Mouse (Mus musculus) kidney, postnatal 0 days (tissue): ENCODE results near the gene Zfp740. TPM values are rescaled to one million over a fixed set of nuclear protein-coding genes. Genes with fewer than 3 reads are reported as not detected.

ENCODE experiments used
- ATAC-seq: fragments of 200-750 bp; cut with Nextera tagmentation; replicated peaks from 2 replicates; pipeline ENCODE4 v1.8.0; 2017; ENCODE audit warnings: low read depth, moderate number of reproducible peaks, moderate TSS enrichment, moderate library complexity; ENCODE audit not compliant: low FRiP score
- DNase-seq: peaks from one replicate; pipeline ENCODE4 v3.0.0-alpha.2; 2016; ENCODE audit warnings: low spot score
- H3K27ac ChIP-seq: fragments of 300-500 bp; sonication (generic); 2 replicates; pipeline ENCODE4 v1.5.1; 2014; ENCODE audit warnings: mild to moderate bottlenecking
- H3K27me3 ChIP-seq: fragments of 300-500 bp; sonication (generic); 2 replicates; pipeline ENCODE4 v1.6.1; 2014; ENCODE audit warnings: low read length, mixed read lengths; ENCODE audit not compliant: insufficient read depth
- H3K36me3 ChIP-seq: fragments of 300-500 bp; sonication (generic); 2 replicates; pipeline ENCODE4 v1.6.1; 2014; ENCODE audit warnings: low read length, mixed read lengths; ENCODE audit not compliant: insufficient read depth
- H3K4me1 ChIP-seq: fragments of 300-500 bp; sonication (generic); replicated peaks from 2 replicates; pipeline ENCODE4 v1.6.1; 2014; ENCODE audit warnings: antibody characterized with exemption, low read length, mixed read lengths; ENCODE audit not compliant: insufficient read depth
- H3K4me2 ChIP-seq: fragments of 300-500 bp; sonication (generic); 2 replicates; pipeline ENCODE4 v1.6.1; 2014; ENCODE audit warnings: mild to moderate bottlenecking, low read length, moderate library complexity, mixed read lengths
- H3K4me3 ChIP-seq: fragments of 300-500 bp; sonication (generic); replicated peaks from 2 replicates; pipeline ENCODE4 v1.5.1; 2014; ENCODE audit warnings: low read depth, low read length
- H3K9ac ChIP-seq: fragments of 300-500 bp; sonication (generic); 2 replicates; pipeline ENCODE4 v1.6.1; 2014; ENCODE audit warnings: low read depth, low read length
- H3K9me3 ChIP-seq: fragments of 300-500 bp; sonication (generic); replicated peaks from 2 replicates; pipeline ENCODE4 v1.6.1; 2016; ENCODE audit warnings: low read length, inconsistent platforms, mixed read lengths
- CTCF ChIP-seq: IDR thresholded peaks from 2 replicates; pipeline ENCODE4 v1.5.1; 2016; ENCODE audit warnings: antibody characterized with exemption, low read depth, mild to moderate bottlenecking, moderate library complexity
- WGBS: fragments of 180-500 bp; shearing (Covaris S2); extraction: QIAGEN DNeasy Blood & Tissue Kit; methylation state at CpG from one replicate; pipeline ENCODE4 v1.1.7; 2014; 5-methylcytosine and 5-hydroxymethylcytosine counted together
- polyA plus RNA-seq: library from polyadenylated mRNA; unstranded; fragments of >200 nt; fragmentation: Nextera tagmentation; extraction: Ambion mirVana; gene quantifications from 2 replicates; pipeline ENCODE4 v1.2.1, GENCODE M21; 2015

The Zfp740 gene
- polyA plus RNA-seq, 1 experiment from 2014 or later = 45.4 TPM

DNA sequence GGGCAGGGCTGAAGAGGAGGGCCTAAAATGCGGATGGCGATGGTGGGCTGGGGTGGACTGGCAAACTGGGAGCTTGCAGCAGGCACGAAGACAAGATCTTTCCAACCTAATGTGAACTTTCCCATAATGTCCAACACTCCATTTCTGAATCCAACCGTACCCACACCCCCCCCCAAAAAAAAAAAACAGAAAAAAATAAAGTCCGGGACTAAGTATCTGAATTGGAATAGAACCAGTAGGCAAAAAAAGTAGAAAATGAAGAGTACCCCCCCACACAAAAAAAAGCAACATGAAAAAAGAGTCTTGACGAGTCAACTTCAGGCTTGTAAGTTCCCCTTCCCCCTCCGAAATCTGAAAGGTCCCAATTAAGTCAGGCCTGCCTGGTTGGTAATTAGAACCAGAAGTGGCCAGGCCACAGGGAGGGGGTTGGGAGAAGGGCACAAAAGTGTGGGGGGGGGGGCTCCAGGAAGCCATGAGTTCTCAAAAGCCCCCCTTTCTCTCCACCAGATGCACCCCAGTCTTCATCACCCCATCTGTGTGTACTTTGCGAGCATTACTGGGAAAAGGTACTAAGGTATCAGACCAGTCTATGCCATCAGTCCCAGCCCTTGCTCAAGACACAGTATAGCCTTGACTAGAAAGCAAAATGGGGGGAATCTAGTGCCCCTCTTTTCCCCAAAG lies 45.2 kb downstream of the Zfp740 start:
- Histone ChIP-seq H3K36me3 (no peaks in the 10 kb centered on the region), H3K4me2 (peak overlapping the region; percentile 88), H3K9ac (peak overlapping the region; percentile 72), H3K27ac (peak overlapping the region; percentile 96), H3K4me3 (peak overlapping the region; percentile 71), H3K4me1 (peaks cover 37% of the 10 kb centered on the region), H3K27me3 (no peaks in the 10 kb centered on the region), H3K9me3 (no peaks in the 10 kb centered on the region)
- DNase-seq (no peak), ATAC-seq (no peak)
- TF ChIP-seq CTCF = no peak
- WGBS = 10% methylated on average over 8 of the region's 8 CpGs

DNA sequence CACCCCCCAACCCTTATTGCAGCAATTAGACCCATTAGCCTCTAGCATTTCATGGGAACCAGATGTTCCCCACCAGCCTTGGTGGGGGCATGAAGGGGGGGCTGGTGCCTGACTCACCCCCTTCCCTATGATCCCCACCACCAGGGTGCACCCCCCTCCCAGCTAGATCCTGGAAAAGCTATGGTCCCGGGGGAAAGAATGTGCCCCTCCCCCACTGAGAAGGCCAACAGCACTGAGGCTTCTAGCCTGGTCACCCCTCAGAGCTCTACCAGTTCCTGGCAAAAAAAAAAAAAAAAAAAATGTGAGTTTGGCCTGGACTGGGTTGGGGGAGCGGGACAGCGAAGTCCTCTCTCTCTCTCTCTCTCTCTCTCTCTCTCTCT lies 45.8 kb downstream of the Zfp740 start:
- peaks cover 32% of the 10 kb centered on the region for H3K4me1 ChIP-seq
- no peaks in the 10 kb centered on the region for H3K36me3 ChIP-seq
- 0 out of 2 replicates have a peak, but pooled peaks have one; percentile 6 for TF ChIP-seq CTCF
- no peaks in the 10 kb centered on the region for H3K27me3 ChIP-seq
- H3K9me3 ChIP-seq = no peaks in the 10 kb centered on the region
- peak overlapping the region; percentile 96 for H3K27ac ChIP-seq
- no peak overlapping the region for H3K4me3 ChIP-seq
- 16% methylated on average over 3 of the region's 3 CpGs for WGBS
- peak overlapping the region; percentile 88 for H3K4me2 ChIP-seq
- peak; percentile 63 for DNase-seq
- no peak for ATAC-seq
- H3K9ac ChIP-seq = no peak overlapping the region

- peak overlapping the region; percentile 88 for H3K4me2 ChIP-seq
- H3K4me3 ChIP-seq = no peak overlapping the region
- DNase-seq (peak; percentile 66), ATAC-seq (no peak)
- WGBS = 9% methylated on average over 13 of the region's 13 CpGs
- peak overlapping the region; percentile 41; the same call in 1 of the 2 replicates for H3K9ac ChIP-seq
- no peak for TF ChIP-seq CTCF
- no peaks in the 10 kb centered on the region for H3K9me3 ChIP-seq
- no peaks in the 10 kb centered on the region for H3K27me3 ChIP-seq
- H3K27ac ChIP-seq = peak overlapping the region; percentile 96
- H3K4me1 ChIP-seq = peaks cover 27% of the 10 kb centered on the region; the same call in 1 of the 2 replicates
- H3K36me3 ChIP-seq = no peaks in the 10 kb centered on the region
These were observed 46.2 kb downstream of the Zfp740 start for GRCm38 (mm10) chr15:102249251-102249691.

GRCm38 (mm10) chr15:102249967-102250366 lies 46.9 kb downstream of the Zfp740 start:
- peaks cover 24% of the 10 kb centered on the region; the same call in 1 of the 2 replicates for H3K4me1 ChIP-seq
- no peaks in the 10 kb centered on the region for H3K36me3 ChIP-seq
- peak overlapping the region; percentile 96 for H3K27ac ChIP-seq
- no peaks in the 10 kb centered on the region for H3K27me3 ChIP-seq
- no peak overlapping the region for H3K4me3 ChIP-seq
- no peak for TF ChIP-seq CTCF
- ATAC-seq (no peak), DNase-seq (no peak)
- no peaks in the 10 kb centered on the region for H3K9me3 ChIP-seq
- 54% methylated on average over 9 of the region's 9 CpGs for WGBS
- H3K4me2 ChIP-seq = peak overlapping the region; percentile 88
- 0 out of 2 replicates have a peak overlapping the region, but pooled peaks have one; percentile 41 for H3K9ac ChIP-seq

GRCm38 (mm10) chr15:102250521-102250920 lies 47.5 kb downstream of the Zfp740 start:
- Histone ChIP-seq H3K27me3 (no peaks in the 10 kb centered on the region), H3K9ac (no peak overlapping the region), H3K4me1 (peaks cover 29% of the 10 kb centered on the region), H3K4me3 (no peak overlapping the region), H3K27ac (no peak overlapping the region), H3K9me3 (no peaks in the 10 kb centered on the region), H3K36me3 (no peaks in the 10 kb centered on the region), H3K4me2 (no peak overlapping the region)
- no peak for DNase-seq
- WGBS = 71% methylated on average over 5 of the region's 5 CpGs
- no peak for ATAC-seq
- no peak for TF ChIP-seq CTCF

DNA sequence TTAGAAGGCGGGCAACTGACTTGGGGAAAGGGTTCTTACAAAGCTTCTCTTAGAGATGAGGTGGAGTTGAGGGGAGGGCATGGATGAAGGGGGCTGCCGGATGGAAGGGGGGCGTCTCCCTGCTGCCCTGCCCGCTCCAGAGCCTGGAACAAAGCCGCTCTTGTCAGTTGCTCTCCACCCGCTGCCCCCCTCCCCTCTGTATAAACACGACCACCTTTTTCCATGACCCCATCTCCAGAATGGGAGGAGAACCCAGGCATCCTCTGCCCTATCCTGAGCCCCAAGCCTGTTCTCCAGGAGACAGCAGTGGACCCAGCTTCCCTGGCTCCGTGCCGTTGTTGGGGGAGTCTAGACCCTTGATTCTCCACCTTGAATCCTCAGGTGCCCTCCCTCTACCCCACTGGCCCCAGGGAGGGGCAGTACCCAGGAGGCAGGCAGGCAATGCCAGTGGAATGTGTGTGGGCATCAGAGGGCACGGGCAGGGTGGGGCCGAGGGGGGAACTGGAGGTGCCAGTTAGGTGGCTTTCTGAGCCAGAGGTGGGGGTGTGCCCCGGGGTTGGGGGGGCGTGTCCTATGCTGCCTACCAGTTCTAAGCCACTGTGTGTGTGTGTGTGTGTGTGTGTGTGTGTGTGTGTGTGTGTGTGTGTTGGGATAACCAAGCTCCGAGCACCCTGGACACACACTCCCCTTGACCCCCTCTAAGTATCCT lies 52.7 kb downstream of the Zfp740 start:
- WGBS = 55% methylated on average over 14 of the region's 14 CpGs
- DNase-seq (no peak), ATAC-seq (peak; percentile 33)
- Histone ChIP-seq H3K9me3 (no peaks in the 10 kb centered on the region), H3K4me1 (peaks cover 25% of the 10 kb centered on the region), H3K4me3 (peak overlapping the region; percentile 70; the same call in 1 of the 2 replicates), H3K36me3 (no peaks in the 10 kb centered on the region), H3K27me3 (no peaks in the 10 kb centered on the region), H3K27ac (0 out of 2 replicates have a peak overlapping the region, but pooled peaks have one; percentile 31), H3K4me2 (peak overlapping the region; percentile 69), H3K9ac (no peak overlapping the region)
- TF ChIP-seq CTCF = no peak
